Mouse (Mus musculus) embryo, embryonic 11.5 days (tissue): Measurements from ENCODE around the gene Cdk4.

Experiments used
- DNase-seq: peaks from one replicate; pipeline ENCODE4 v3.0.0-alpha.2; 2012; ENCODE audit warnings: low read depth, low spot score

Cdk4 gene

DNA sequence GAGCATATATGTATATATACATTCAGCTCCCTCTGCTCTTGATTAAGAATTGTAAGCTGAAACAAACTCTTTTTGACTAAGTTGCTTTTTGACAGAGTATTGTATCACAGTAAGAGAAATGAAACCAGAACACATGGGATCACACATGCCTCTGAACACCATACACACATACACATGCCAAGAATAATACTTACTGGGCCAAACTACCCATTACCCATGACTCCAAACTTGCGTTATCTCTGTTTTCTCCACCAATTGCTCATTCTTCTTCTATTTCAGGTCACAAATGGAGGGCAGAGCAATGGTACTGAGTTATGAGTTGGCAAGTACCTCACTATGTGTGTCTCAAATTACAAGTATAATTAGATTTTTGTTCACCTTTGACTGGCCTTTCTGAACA, 10.6 kb downstream of the Cdk4 start:
- DNase-seq: no peak

DNA sequence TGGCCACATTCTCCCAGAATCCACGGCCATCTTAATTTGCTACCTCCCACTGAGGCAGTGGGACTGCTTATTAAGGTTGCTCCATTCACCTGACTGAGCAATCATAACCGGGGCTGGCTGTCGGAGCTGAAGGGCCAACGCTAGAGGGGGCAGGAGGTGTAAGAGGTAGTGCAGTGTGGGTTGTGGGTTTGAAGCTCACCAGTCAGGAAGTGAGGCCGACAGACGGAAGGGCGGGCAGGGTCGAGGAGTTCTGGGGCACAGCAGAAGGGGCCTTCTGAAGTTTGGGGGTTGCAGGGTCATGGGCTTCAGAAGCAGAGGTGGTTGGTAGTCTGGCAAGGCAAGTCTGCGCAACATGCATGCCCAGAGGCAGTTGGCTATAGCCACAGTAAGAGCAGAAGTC, 11.7 kb downstream of the Cdk4 start, which contains the start of gene Agap2:
Gene Agap2 (plus strand): TSS at position 205 of the 400 bp plus-strand sequence.
- no peak for DNase-seq

DNA sequence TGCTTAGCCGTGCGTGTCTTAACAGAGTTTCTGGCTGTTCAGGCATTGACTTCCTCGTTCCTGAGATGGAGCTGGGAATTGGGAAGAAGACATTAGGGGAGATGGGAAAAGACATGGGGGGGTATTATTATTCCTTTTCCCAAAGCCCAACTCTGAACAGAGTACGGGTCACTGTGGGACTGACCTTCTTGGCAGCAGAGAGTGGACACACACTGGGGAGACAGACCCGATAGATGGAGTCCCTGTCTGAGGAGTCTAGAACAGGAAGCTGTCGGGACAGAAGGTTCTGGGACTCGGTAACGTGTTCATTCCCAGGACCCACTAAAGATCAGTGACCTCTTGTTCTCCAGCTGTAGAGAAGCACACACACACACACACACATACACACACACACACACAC, 12.3 kb downstream of the Cdk4 start:
- DNase-seq: no peak

GRCm38 (mm10) chr10:127076082-127076481, 12.7 kb downstream of the Cdk4 start:
- no peak for DNase-seq

DNA sequence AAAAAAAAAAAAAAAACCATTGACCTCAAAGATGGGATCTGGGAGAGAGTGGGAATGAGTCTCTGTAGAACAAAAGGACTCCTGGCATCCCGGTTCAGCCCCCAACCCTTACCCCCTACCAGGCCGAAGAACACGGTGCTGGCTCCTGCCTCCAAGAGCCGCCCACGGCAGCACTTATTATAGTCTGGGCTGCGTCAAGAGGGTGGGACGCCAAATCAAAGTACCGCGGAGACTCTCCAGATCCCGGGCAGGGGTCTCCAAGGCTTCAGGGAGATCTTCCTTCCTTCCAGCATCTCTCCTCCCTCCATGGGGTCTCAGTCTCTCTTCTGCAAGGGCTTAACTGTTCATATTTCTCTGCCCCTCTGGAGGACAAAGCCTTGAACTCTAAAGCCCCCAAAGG, 14.2 kb downstream of the Cdk4 start:
- DNase-seq: no peak

GRCm38 (mm10) chr10:127078001-127078676, 14.8 kb downstream of the Cdk4 start:
- no peak for DNase-seq

GRCm38 (mm10) chr10:127078677-127079575, 15.6 kb downstream of the Cdk4 start:
- no peak for DNase-seq

DNA sequence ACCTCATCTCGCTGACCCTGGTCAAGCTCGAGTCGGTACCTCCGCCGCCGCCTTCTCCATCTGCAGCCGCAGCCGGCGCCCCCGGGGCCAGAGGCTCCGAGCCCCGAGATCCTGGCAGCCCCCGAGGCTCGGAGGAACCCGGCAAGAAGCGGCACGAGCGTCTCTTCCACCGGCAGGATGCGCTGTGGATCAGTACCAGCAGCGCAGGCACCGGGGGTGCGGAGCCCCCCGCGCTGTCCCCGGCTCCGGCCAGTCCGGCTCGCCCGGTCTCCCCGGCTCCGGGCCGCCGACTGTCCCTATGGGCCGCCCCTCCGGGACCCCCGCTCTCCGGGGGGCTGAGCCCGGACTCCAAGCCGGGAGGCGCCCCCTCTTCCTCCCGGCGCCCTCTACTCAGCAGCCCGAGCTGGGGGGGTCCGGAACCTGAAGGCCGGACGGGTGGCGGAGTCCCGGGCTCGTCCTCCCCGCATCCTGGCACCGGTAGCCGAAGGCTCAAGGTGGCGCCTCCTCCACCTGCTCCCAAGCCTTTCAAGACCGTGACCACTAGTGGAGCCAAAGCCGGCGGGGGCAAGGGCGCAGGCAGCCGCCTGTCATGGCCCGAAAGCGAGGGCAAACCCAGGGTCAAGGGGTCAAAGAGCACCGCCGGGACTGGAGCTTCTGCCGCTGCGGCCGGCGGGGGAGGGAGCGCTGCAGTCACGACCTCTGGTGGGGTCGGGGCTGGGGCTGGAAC, 16.5 kb downstream of the Cdk4 start:
- DNase-seq: no peak

- DNase-seq: no peak
Measured at GRCm38 (mm10) chr10:127080901-127081780, 17.8 kb downstream of the Cdk4 start.

DNA sequence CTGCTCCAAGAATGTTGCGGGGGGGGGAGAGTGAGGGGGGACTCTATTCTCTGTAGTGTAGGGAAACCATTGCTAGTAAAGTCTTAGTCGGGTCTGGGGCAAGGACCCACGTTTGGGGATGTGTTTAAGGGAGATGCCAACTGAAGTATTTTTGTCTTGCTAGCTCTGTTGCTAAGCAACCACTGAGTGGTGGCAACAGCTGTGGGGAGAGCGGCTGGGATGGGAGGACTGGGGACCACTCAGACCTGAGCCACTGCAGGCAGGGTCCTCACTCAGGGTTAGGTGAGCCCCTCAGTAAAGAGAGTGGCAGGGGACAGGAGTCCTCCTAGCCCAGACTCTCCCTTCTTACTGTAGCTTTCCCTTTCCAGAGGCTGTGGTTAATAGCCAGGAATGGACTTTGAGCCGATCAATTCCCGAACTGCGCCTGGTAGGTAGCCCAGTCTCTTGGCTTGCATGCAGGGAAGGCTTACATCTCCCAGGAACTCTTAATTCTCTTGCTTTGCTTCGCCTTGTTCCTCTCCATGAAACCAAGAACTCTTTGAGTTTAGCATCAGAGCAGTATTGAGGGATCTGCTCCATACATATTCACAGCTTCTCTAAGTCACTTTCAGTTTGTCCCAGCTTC, 18.8 kb downstream of the Cdk4 start:
- DNase-seq: no peak

GRCm38 (mm10) chr10:127083292-127083914, 20.1 kb downstream of the Cdk4 start:
- no peak for DNase-seq

- no peak for DNase-seq
Measured at GRCm38 (mm10) chr10:127083915-127084306, 20.6 kb downstream of the Cdk4 start.

DNA sequence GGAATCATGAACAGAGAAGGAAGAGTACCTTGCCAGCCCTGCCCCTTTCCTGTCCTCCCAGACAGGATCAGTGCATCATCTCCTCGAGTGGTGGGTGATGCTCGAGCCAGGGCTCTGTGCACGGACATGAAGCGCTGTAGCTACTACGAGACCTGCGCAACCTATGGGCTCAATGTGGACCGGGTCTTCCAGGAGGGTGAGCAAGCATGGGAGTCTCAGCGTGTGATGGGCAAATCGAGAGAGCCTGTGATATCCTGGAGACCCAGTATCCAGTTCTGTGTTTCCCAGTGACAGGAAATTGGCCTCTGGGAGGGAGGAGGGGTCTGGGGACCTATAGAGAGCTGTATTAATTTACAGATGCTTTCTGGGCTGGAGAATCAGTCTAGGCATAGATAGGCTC, 21.7 kb downstream of the Cdk4 start:
- DNase-seq: no peak

DNA sequence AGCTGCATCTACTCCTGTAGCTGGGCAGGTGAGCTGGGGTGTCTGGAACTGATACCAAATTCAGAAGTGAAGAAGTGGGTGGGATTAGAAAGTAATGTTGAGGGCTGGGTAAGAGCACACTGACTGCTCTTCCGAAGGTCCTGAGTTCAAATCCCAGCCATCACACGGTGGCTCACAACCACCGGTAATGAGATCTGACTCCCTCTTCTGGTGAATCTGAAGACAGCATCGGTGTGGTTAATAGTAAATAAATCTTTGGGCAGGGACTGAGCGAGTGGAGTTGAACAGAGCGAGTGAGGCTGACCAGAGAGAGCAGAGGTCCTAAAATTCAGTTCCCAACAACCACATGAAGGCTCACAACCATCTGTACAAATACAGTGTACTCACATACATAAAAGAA, 22.3 kb downstream of the Cdk4 start:
- DNase-seq: no peak

DNA sequence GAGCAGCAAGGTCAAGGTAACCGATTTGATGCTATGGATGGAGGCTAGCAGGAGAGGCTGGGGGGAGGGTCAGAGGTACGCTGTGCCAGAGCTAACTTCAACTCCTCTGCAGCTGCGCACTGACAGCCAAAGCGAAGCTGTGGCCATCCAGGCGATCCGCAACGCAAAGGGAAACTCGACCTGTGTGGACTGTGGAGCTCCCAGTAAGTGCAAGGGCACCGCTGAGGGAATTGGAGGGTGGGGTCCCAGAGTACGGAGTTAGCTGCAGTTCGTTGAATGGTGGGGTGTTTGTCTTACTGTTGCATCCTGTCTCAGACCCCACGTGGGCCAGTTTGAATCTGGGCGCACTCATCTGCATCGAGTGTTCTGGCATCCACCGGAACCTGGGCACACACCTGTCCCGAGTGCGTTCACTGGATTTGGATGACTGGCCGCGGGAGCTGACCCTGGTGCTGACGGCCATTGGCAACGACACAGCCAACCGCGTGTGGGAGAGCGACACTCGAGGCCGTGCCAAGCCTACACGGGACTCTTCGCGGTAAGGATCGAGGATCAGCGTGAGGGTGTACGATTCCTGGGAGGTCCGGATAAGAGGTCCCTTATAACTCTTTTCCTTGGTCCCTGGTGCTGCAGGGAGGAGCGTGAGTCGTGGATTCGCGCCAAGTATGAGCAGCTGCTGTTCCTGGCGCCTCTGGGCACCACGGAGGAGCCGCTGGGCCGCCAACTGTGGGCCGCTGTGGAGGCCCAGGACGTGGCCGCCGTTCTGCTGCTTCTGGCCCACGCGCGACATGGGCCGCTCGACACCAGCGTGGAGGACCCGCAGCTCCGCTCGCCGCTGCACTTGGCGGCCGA, 27.5 kb downstream of the Cdk4 start:
- DNase-seq: no peak

DNA sequence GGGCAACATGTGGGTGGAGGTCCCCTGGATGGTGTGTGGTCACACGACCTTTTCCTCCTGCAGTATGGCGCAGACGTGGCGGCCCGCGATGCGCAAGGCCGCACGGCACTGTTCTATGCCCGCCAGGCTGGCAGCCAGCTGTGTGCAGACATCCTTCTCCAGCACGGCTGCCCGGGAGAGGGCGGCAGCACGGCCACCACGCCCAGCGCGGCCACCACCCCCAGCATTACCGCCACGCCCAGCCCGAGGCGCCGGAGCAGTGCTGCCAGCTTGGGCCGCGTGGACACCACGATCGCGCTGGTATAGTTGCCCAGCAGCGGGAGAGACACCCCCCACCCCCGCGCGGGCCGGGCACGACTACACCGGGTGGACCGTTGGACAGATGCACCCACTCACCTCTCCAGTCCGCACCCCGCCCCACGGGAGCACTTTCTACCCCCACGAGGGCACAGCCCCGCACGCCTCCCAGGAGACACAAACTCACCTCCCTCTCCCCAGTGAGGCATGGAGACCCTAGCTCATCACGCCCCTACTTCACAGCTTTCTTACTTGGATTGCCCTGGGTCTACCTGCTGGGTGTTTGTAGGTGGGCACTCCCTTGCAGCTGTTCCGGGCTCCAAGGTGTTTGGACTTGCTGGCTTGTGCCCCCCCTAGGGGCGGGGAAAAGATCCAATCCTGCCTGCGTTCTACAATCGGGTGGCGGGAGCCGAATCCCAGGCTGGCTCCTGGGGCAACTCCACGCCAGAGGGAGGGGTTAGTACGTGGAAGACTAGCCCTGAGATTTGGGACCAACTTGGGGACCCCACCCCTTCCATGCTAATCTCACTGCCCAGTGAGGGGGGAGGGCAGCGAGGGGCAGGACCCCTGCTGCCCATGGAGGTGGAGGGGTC, 28.4 kb downstream of the Cdk4 start:
- DNase-seq: no peak

DNA sequence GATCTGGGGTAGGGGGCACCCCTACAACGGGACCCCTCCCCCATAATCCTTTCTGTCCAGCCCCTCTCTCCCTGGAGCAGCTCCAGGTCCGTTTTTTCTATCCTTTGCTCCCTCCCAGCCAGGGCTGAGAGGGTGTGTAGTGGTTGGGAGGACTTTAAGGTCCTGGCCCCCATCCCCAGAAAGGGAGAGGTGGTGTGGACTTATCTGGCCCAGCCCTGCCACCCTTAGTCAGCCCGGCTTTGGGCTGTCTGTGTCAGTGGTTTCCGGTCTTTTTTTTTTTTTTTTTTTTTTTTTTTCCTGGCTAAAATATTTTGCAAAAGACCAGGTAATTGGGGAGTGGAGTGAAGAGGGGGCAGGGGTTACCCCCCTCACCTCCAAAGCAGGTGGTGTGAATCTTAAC, 29.4 kb downstream of the Cdk4 start:
- DNase-seq: no peak

- DNase-seq: no peak
Measured at GRCm38 (mm10) chr10:127094382-127094802, 31.1 kb downstream of the Cdk4 start.
